Mouse (Mus musculus): Measurements from ENCODE around the gene Fezf2. TPM values are rescaled to one million over a fixed set of nuclear protein-coding genes. Genes with fewer than 3 reads are reported as not detected.

Fezf2 gene
- polyA plus RNA-seq, 1 experiment from 2014 or later = 0.74 TPM

Other genes with a start within 250 kb of the Fezf2 start
- 0.10 TPM in 1 of 2 replicates, not detected in the other for gene Gm49355, start 64.2 kb downstream of the Fezf2 start, polyA plus RNA-seq (2015; fragmentation: Nextera tagmentation; extraction: Ambion mirVana)
- gene 3830406C13Rik, start 64.0 kb downstream of the Fezf2 start, polyA plus RNA-seq (2015; fragmentation: Nextera tagmentation; extraction: Ambion mirVana) = 31.5 and 34.8 TPM in 2 replicates

Measured in hindbrain, embryonic 13.5 days (tissue).